Mouse (Mus musculus) left cerebral cortex, adult 2 months (tissue): ENCODE measurements around the gene 2410137M14Rik. TPM values are rescaled to one million over a fixed set of nuclear protein-coding genes. Genes with fewer than 3 reads are reported as not detected.
A peak's percentile ranks its signal among the peaks of the same experiment; 100 is the strongest.

Experiments used
- DNase-seq, 2 experiments: peaks; one replicate each; pipeline ENCODE4 v3.0.0; 2021 to 2022; ENCODE audit warnings: low spot score in 2 of 2, mixed read lengths in 1 of 2; ENCODE audit errors: extremely low spot score in 1 of 2
- H3K27ac ChIP-seq: fragments of 200-600 bp; 2 replicates; pipeline ENCODE4 v1.8.1; 2022
- H3K4me3 ChIP-seq: fragments of 200-600 bp; 2 replicates; pipeline ENCODE4 v1.8.1; 2022
- CTCF ChIP-seq: fragments of 200-600 bp; IDR thresholded peaks from 2 replicates; pipeline ENCODE4 v1.8.1; 2022; ENCODE audit warnings: antibody characterized with exemption, mild to moderate bottlenecking, moderate library complexity
- intact Hi-C: fragments of 180-260 bp; cut with DNase I; formaldehyde crosslinking; loops from one replicate; pipeline ENCODE4 v1.15.1; 2025
- total RNA-seq, 2 experiments: library from RNA; stranded (reverse); gene quantifications; 2 replicates each; pipeline ENCODE4 v1.2.3; 2021

The 2410137M14Rik gene
- total RNA-seq, 2 experiments from 2014 or later, result not detected

- intact Hi-C loops, result loop anchor here (1.0 to 5.0 kb wide), 4 partner anchors 16 to 121 kb away; partner anchors contain the start of genes Rnf39 and Trim26
- no peak for TF ChIP-seq CTCF
- peak within 1 kb of the TSS; percentile 94 for H3K4me3 ChIP-seq
- peak within 1 kb of the TSS; percentile 88 for H3K27ac ChIP-seq
- peak; percentile 94 to 95 for DNase-seq
Observed at GRCm38 (mm10) chr17:36957999-36958743, 22.9 kb downstream of the 2410137M14Rik start, which contains the start of the genes Znrd1 and Znrd1as. Znrd1 (minus strand) TSS chr17:36958559. Znrd1as (plus strand) TSS chr17:36958592.

- H3K4me3 ChIP-seq, result no peak overlapping the region
- no peak overlapping the region for H3K27ac ChIP-seq
- no peak for DNase-seq
- TF ChIP-seq CTCF, result no peak
- intact Hi-C loops, result no loop called here
Observed at GRCm38 (mm10) chr17:36953062-36953461, 28.0 kb downstream of the 2410137M14Rik start.

GRCm38 (mm10) chr17:36952631-36953030 lies 28.4 kb downstream of the 2410137M14Rik start:
- no peak overlapping the region for H3K4me3 ChIP-seq
- no peak overlapping the region for H3K27ac ChIP-seq
- intact Hi-C loops, result no loop called here
- no peak for TF ChIP-seq CTCF
- DNase-seq, result no peak

- Histone ChIP-seq H3K27ac (peak within 1 kb of the TSS; percentile 81), H3K4me3 (peak within 1 kb of the TSS; percentile 76)
- intact Hi-C loops, result no loop called here
- DNase-seq, result peak; percentile 93 to 96
- no peak for TF ChIP-seq CTCF
Observed at GRCm38 (mm10) chr17:36950981-36951947, 29.8 kb downstream of the 2410137M14Rik start, which contains the start of gene Ppp1r11. Ppp1r11 (minus strand) TSS chr17:36951741.

GRCm38 (mm10) chr17:36949265-36949664 lies 31.8 kb downstream of the 2410137M14Rik start:
- no peak for DNase-seq
- intact Hi-C loops, result no loop called here
- no peak for TF ChIP-seq CTCF
- Histone ChIP-seq H3K27ac (no peak overlapping the region), H3K4me3 (no peak overlapping the region)

GRCm38 (mm10) chr17:36948286-36948685 lies 32.8 kb downstream of the 2410137M14Rik start:
- Histone ChIP-seq H3K4me3 (no peak overlapping the region), H3K27ac (no peak overlapping the region)
- no peak for TF ChIP-seq CTCF
- intact Hi-C loops, result no loop called here
- no peak for DNase-seq

GRCm38 (mm10) chr17:36947051-36947819 lies 33.8 kb downstream of the 2410137M14Rik start:
- intact Hi-C loops, result loop anchor here (2.0 kb wide), 1 partner anchor 100 kb away; no protein-coding TSS in a partner anchor
- peak; percentile 67 to 71 for DNase-seq
- peak; percentile 33 for TF ChIP-seq CTCF
- Histone ChIP-seq H3K27ac (peak overlapping the region; percentile 87), H3K4me3 (peak overlapping the region; percentile 55)

GRCm38 (mm10) chr17:36944121-36944775 lies 36.8 kb downstream of the 2410137M14Rik start:
- DNase-seq, result peak in 1 of 2 experiments; percentile 36
- Histone ChIP-seq H3K4me3 (peak overlapping the region; percentile 39), H3K27ac (no peak overlapping the region)
- intact Hi-C loops, result no loop called here
- TF ChIP-seq CTCF, result peak; percentile 61

GRCm38 (mm10) chr17:36943691-36944090 lies 37.3 kb downstream of the 2410137M14Rik start:
- intact Hi-C loops, result loop anchor here (2.0 kb wide), 1 partner anchor 15 kb away; no protein-coding TSS in a partner anchor
- no peak for TF ChIP-seq CTCF
- no peak for DNase-seq
- peak overlapping the region; percentile 89 for H3K27ac ChIP-seq
- H3K4me3 ChIP-seq, result peak overlapping the region; percentile 58

GRCm38 (mm10) chr17:36942791-36943471 lies 38.1 kb downstream of the 2410137M14Rik start, which contains the start of gene Rnf39:
Rnf39 (plus strand) TSS chr17:36942918.
- TF ChIP-seq CTCF, result no peak
- Histone ChIP-seq H3K4me3 (peak within 1 kb of the TSS; percentile 58), H3K27ac (peak within 1 kb of the TSS; percentile 89)
- DNase-seq, result peak in 1 of 2 experiments; percentile 59
- intact Hi-C loops, result loop anchor here (1.0 to 2.0 kb wide), 2 partner anchors 14 to 15 kb away; partner anchors contain the start of genes Znrd1 and Znrd1as
